Mouse (Mus musculus) thymus, adult 18-20 months (tissue): Measurements from ENCODE around the gene Trim33.
A peak's percentile ranks its signal among the peaks of the same experiment; 100 is the strongest.

ENCODE experiments used
- DNase-seq, 2 experiments: peaks; one replicate each; pipeline ENCODE4 v3.0.0; 2022; ENCODE audit warnings: mixed read lengths in 2 of 2

Trim33 gene

GRCm38 (mm10) chr3:103401342-103402098 is 122.4 kb downstream of the Trim33 start:
- peak; percentile 41 to 46 for DNase-seq

- DNase-seq = no peak
These were observed 123.1 kb downstream of the Trim33 start for GRCm38 (mm10) chr3:103402212-103402611.

- no peak for DNase-seq
These were observed 126.0 kb downstream of the Trim33 start for GRCm38 (mm10) chr3:103405135-103405534.

DNA sequence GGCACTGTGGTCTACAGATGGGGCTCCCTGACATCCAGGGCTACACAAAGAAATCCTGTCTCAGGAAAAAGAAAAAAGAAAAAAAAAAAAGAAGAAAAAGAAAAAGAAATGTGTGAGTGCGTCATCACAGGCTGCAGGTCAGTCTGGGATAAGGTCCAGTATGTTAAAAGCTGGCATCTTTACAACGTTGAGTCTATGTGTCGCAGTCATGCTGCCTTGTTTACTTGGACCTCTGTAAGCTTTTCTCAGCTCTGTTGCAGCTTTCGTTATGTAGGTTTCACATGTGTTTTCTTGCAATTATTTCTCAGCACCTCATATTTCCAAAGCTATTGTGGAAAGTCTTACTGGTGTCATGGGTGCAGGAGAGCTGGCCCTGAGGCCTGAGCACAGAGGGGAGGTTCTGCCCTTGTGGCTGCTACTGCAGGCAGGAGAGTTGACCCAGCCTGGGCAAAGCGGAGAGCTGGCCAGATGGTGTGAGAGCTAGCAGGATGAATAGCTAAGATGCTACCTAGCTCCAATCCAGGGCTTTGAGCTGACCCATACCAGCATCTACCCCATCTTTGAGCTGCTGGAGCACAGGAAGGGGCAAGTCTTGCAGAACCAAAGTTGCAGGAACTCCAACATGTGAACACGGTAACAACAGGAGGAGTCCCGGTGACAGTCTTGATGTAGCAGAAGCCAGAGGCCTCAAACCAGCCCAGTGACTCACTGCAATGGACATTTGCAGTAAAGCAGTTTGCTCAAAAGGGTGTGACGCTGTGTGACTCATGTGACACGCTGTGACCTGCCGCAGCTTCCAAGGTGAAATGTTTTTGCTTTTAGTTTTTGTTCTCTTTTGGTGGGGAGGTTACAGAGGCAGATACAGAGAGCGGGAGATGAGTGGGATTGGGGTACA is 127.0 kb downstream of the Trim33 start:
- DNase-seq = no peak
